Mouse (Mus musculus) olfactory bulb, adult 2 months (tissue): ENCODE data around the gene Ppfibp1. TPM values are rescaled to one million over a fixed set of nuclear protein-coding genes. Genes with fewer than 3 reads are reported as not detected.

Source experiments
- H3K27ac ChIP-seq: fragments of 200-500 bp; 2 replicates; pipeline ENCODE4 v1.5.1; 2012; ENCODE audit warnings: low read depth, low read length; ENCODE audit not compliant: insufficient read depth
- H3K4me1 ChIP-seq: fragments of 200-500 bp; 2 replicates; pipeline ENCODE4 v1.6.1; 2012; ENCODE audit warnings: low read length; ENCODE audit not compliant: control insufficient read depth, insufficient read depth
- H3K4me3 ChIP-seq: fragments of 200-500 bp; 2 replicates; pipeline ENCODE4 v1.5.1; 2012; ENCODE audit warnings: mild to moderate bottlenecking, low read depth, low read length, moderate library complexity; ENCODE audit not compliant: insufficient read depth
- CTCF ChIP-seq: fragments of 200-500 bp; IDR thresholded peaks from 2 replicates; pipeline ENCODE4 v1.5.1; 2012; ENCODE audit warnings: low read depth, mild to moderate bottlenecking, low read length, moderate library complexity; ENCODE audit not compliant: insufficient read depth
- POLR2A ChIP-seq: fragments of 200-500 bp; IDR thresholded peaks from 2 replicates; pipeline ENCODE4 v1.6.1; 2012; ENCODE audit warnings: mild to moderate bottlenecking, low read depth, low read length, moderate library complexity; ENCODE audit not compliant: insufficient read depth
- WGBS: fragments of 180-500 bp; shearing (Covaris S2); methylation state at CpG from one replicate; pipeline ENCODE4 v1.1.7; 2018; 5-methylcytosine and 5-hydroxymethylcytosine counted together
- polyA plus RNA-seq: library from polyadenylated mRNA; stranded (reverse); fragments of >200 nt; gene quantifications from 2 replicates; pipeline ENCODE4 v1.2.4, GENCODE M21; 2012; ENCODE audit warnings: low replicate concordance; ENCODE audit not compliant: missing spikeins, insufficient read depth, insufficient read length

Ppfibp1 gene
- polyA plus RNA-seq, 1 experiment: not detected

DNA sequence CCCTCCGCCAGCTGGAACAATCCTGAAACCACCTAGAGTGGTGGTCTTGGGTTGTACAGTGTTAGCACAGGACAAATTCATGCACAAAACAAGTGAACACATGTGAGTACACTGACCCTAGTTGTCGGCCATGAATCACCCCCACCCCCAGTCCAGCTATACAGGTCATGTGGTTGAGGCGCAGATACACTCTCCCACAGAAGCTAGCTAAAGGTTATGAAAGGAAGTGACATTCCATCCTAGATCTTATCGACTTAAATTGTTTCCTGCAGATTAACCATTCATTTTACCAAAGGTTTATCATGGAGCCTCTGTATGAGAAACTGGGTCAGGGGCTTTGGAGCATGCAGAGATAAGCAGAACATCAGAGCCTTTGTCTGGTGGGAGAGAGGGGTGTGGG lies 58.9 kb downstream of the Ppfibp1 start:
- Histone ChIP-seq H3K4me3 (no peak overlapping the region), H3K27ac (no peak overlapping the region), H3K4me1 (0 out of 2 replicates have a peak, but pooled peaks cover 5% of the 10 kb centered on the region)
- WGBS: 84% methylated on average over 4 of the region's 4 CpGs
- no peak for TF ChIP-seq POLR2A
- no peak for TF ChIP-seq CTCF

- TF ChIP-seq POLR2A (no peak), CTCF (no peak)
- Histone ChIP-seq H3K27ac (no peak overlapping the region), H3K4me1 (0 out of 2 replicates have a peak, but pooled peaks cover 5% of the 10 kb centered on the region), H3K4me3 (no peak overlapping the region)
- WGBS: 62% methylated on average over 10 of the region's 10 CpGs
Observed at GRCm38 (mm10) chr6:146949682-146950453, 61.6 kb downstream of the Ppfibp1 start.

- 0 out of 2 replicates have a peak, but pooled peaks cover 5% of the 10 kb centered on the region for H3K4me1 ChIP-seq
- no peak overlapping the region for H3K27ac ChIP-seq
- WGBS: 69% methylated on average over 1 of the region's 1 CpGs
- no peak for TF ChIP-seq CTCF
- no peak for TF ChIP-seq POLR2A
- H3K4me3 ChIP-seq: no peak overlapping the region
Observed at GRCm38 (mm10) chr6:146950454-146950832, 62.2 kb downstream of the Ppfibp1 start.

DNA sequence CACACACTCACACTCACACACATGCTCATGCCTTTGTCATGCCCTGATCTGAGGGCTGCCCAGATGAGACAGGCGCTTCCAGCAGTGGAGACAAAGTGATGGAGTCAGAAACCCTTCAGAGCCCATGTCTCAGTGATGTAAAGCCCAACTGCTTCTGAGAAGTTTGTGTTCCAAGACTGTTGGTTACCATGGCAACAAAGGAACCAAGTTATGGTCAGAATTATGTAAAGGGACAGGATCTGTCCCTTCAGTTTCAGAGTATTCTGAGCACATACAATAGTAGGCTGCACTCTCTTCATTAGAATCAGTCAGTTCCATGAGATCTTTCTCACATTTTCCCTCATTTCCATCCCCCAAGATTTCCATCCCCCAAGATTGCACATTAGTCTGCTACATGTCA lies 66.0 kb downstream of the Ppfibp1 start, which contains the start of gene 1700034J05Rik:
1700034J05Rik (minus strand) TSS at position 165 of the 400 bp plus-strand sequence.
- Histone ChIP-seq H3K4me1 (peaks cover 5% of the 10 kb centered on the region), H3K27ac (no peak within 1 kb of the TSS), H3K4me3 (no peak within 1 kb of the TSS)
- TF ChIP-seq CTCF (no peak), POLR2A (no peak)
- WGBS: 97% methylated on average over 1 of the region's 1 CpGs

- Histone ChIP-seq H3K4me1 (peaks cover 8% of the 10 kb centered on the region), H3K4me3 (no peak overlapping the region), H3K27ac (no peak overlapping the region)
- TF ChIP-seq POLR2A (no peak), CTCF (no peak)
- WGBS: 81% methylated on average over 1 of the region's 1 CpGs
Observed at GRCm38 (mm10) chr6:146955475-146955874, 67.2 kb downstream of the Ppfibp1 start.

DNA sequence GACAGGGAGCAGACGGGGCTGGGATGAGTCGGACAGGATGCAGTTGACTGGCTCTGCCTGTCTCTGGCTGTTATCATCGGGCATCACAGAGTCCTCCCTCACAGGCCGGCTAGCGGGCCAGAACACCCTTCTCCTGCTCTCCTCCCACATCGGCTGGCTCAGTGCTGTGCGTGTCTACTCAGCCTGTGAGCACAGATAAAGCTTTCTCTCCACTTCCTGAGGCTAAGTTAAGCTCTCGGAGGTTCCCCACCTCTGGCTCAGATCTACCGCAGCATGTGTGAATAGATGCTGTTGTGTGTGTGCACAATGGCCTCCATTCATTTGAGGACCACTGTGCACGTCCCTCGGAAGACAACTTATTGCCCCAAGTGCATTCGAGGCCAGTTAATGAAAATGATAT lies 67.6 kb downstream of the Ppfibp1 start:
- H3K27ac ChIP-seq: no peak overlapping the region
- 42% methylated on average over 12 of the region's 12 CpGs for WGBS
- TF ChIP-seq POLR2A: no peak
- H3K4me1 ChIP-seq: peaks cover 8% of the 10 kb centered on the region
- no peak overlapping the region for H3K4me3 ChIP-seq

- H3K4me3 ChIP-seq: no peak overlapping the region
- TF ChIP-seq CTCF: no peak
- TF ChIP-seq POLR2A: no peak
- WGBS: 83% methylated on average over 1 of the region's 1 CpGs
- H3K27ac ChIP-seq: no peak overlapping the region
- H3K4me1 ChIP-seq: peaks cover 8% of the 10 kb centered on the region
Observed at GRCm38 (mm10) chr6:146956961-146957360, 68.7 kb downstream of the Ppfibp1 start.

DNA sequence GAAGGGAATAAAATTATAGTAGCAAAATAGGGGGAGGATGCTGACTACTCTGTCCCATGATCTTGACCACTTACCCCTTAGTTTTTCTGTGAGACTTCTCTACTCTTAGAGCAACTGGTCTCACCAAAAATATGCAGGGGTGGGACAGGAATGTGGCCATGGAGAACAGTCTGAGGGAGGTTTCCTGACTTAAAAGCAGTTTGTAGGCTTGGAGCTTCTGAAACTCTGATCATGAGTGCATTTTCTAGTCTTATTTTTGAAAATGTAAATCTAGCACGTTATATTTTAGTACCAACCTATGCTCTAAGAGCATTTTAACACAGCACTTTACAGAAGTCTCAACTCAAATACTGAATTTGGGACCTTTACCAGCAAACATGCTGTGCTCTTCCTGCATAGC lies 70.4 kb downstream of the Ppfibp1 start:
- H3K4me3 ChIP-seq: no peak overlapping the region
- no peak overlapping the region for H3K27ac ChIP-seq
- H3K4me1 ChIP-seq: peaks cover 8% of the 10 kb centered on the region
- WGBS: 69% methylated on average over 1 of the region's 1 CpGs
- TF ChIP-seq CTCF: no peak
- no peak for TF ChIP-seq POLR2A

- no peak overlapping the region for H3K27ac ChIP-seq
- H3K4me1 ChIP-seq: peaks cover 9% of the 10 kb centered on the region
- 63% methylated on average over 9 of the region's 9 CpGs for WGBS
- H3K4me3 ChIP-seq: no peak overlapping the region
- TF ChIP-seq CTCF (no peak), POLR2A (no peak)
Observed at GRCm38 (mm10) chr6:146959908-146960680, 71.8 kb downstream of the Ppfibp1 start.
